In genomic region chr2:29046151-29046550, GRCm38 (mm10) we compare ENCODE assay signal across 17 mouse cellular contexts. TPM values are rescaled to one million over a fixed set of nuclear protein-coding genes. Genes with fewer than 3 reads are reported as not detected.
DNase-seq lines count a peak whose midpoint lies in the region; ATAC-seq lines count a peak whose summit lies in the region.
"Had no signal": no experiment of that assay in that cellular context is flagged by ENCODE, and none has a peak within 500 bp of the region (broad histone marks: within the 10 kb centered on the region; RNA-seq: fewer than 3 reads in every experiment).

No protein-coding gene starts in this region.

- H3K9me3 ChIP-seq in forebrain, embryonic 11.5 days (ENCODE audit: control insufficient read depth, low read length) = no peaks in the 10 kb centered on the region
- H3K9me3 ChIP-seq in forebrain, embryonic 13.5 days (replicated peaks) = no peaks in the 10 kb centered on the region
- no peaks in the 10 kb centered on the region for H3K9me3 ChIP-seq in hindbrain, embryonic 15.5 days
- no peaks in the 10 kb centered on the region for H3K9me3 ChIP-seq in neural tube, embryonic 13.5 days
- H3K9me3 ChIP-seq: heart, embryonic 15.5 days; lung, embryonic 15.5 days had no signal

- peaks cover 9% of the 10 kb centered on the region; the same call in 1 of the 2 replicates for H3K4me1 ChIP-seq in forebrain, embryonic 11.5 days (replicated peaks; ENCODE audit: control insufficient read depth, insufficient read depth, low read length)
- peaks cover 16% of the 10 kb centered on the region for H3K4me1 ChIP-seq in forebrain, embryonic 13.5 days
- H3K4me1 ChIP-seq in hindbrain, embryonic 15.5 days (replicated peaks) = peaks cover 17% of the 10 kb centered on the region
- peaks cover 21% of the 10 kb centered on the region for H3K4me1 ChIP-seq in neural tube, embryonic 13.5 days (replicated peaks)
- H3K4me1 ChIP-seq: heart, embryonic 15.5 days; lung, embryonic 15.5 days had no signal

- H3K27me3 ChIP-seq in forebrain, embryonic 11.5 days (ENCODE audit: control insufficient read depth, insufficient read depth, low read length) = peaks cover 69% of the 10 kb centered on the region
- H3K27me3 ChIP-seq in forebrain, embryonic 13.5 days = peaks cover 94% of the 10 kb centered on the region
- H3K27me3 ChIP-seq in hindbrain, embryonic 15.5 days = peaks cover 32% of the 10 kb centered on the region
- peaks cover 89% of the 10 kb centered on the region for H3K27me3 ChIP-seq in neural tube, embryonic 13.5 days

- DNase-seq in forebrain, embryonic 11.5 days (ENCODE audit: low spot score) = no peak
- peak; percentile 63 for DNase-seq in embryo, embryonic 9.5 days (ENCODE audit: extremely low spot score)
- no peak for DNase-seq in heart, postnatal 4 days
- DNase-seq in cerebellum, postnatal 36 days = no peak
- no peak for DNase-seq in adrenal gland, postnatal 14 days
- DNase-seq: adrenal gland, postnatal 36 days; cerebellum, adult 11-12 months; kidney, postnatal 14 days had no signal

- H3K36me3 ChIP-seq in forebrain, embryonic 11.5 days (ENCODE audit: control insufficient read depth, insufficient read depth, low read length) = no peaks in the 10 kb centered on the region
- no peaks in the 10 kb centered on the region for H3K36me3 ChIP-seq in forebrain, embryonic 13.5 days (ENCODE audit: poor library complexity, severe bottlenecking)
- H3K36me3 ChIP-seq in hindbrain, embryonic 15.5 days = no peaks in the 10 kb centered on the region
- H3K36me3 ChIP-seq in neural tube, embryonic 13.5 days = no peaks in the 10 kb centered on the region
- H3K36me3 ChIP-seq: heart, embryonic 15.5 days; lung, embryonic 15.5 days had no signal

- 5% methylated on average over 16 of the region's 16 CpGs for WGBS in forebrain, embryonic 11.5 days
- 2% methylated on average over 16 of the region's 16 CpGs for WGBS in forebrain, embryonic 13.5 days
- 7% methylated on average over 16 of the region's 16 CpGs for WGBS in hindbrain, embryonic 15.5 days
- WGBS in neural tube, embryonic 13.5 days = 13% methylated on average over 16 of the region's 16 CpGs

- no peak overlapping the region for H3K27ac ChIP-seq in forebrain, embryonic 11.5 days (ENCODE audit: low read depth, low read length)
- no peak overlapping the region for H3K27ac ChIP-seq in forebrain, embryonic 13.5 days
- H3K27ac ChIP-seq in hindbrain, embryonic 15.5 days (replicated peaks) = no peak overlapping the region
- no peak overlapping the region for H3K27ac ChIP-seq in neural tube, embryonic 13.5 days (replicated peaks)
- H3K27ac ChIP-seq: heart, embryonic 15.5 days; left cerebral cortex, adult 2 months; lung, embryonic 15.5 days had no signal

- H3K4me3 ChIP-seq in forebrain, embryonic 11.5 days (ENCODE audit: low read depth, low read length) = no peak overlapping the region
- H3K4me3 ChIP-seq in forebrain, embryonic 13.5 days = no peak overlapping the region
- no peak overlapping the region for H3K4me3 ChIP-seq in hindbrain, embryonic 15.5 days
- no peak overlapping the region for H3K4me3 ChIP-seq in neural tube, embryonic 13.5 days
- H3K4me3 ChIP-seq: heart, embryonic 15.5 days; left cerebral cortex, adult 2 months; lung, embryonic 15.5 days; megakaryocyte, embryonic 14.5 days had no signal

- H3K9ac ChIP-seq in forebrain, embryonic 11.5 days (ENCODE audit: low read length) = no peak overlapping the region
- H3K9ac ChIP-seq in forebrain, embryonic 13.5 days = no peak overlapping the region
- no peak overlapping the region for H3K9ac ChIP-seq in hindbrain, embryonic 15.5 days
- H3K9ac ChIP-seq in neural tube, embryonic 13.5 days = no peak overlapping the region
- H3K9ac ChIP-seq: heart, embryonic 15.5 days; lung, embryonic 15.5 days had no signal

- peak overlapping the region; percentile 16; the same call in 1 of the 2 replicates for H3K4me2 ChIP-seq in forebrain, embryonic 11.5 days (ENCODE audit: low read depth, low read length, severe bottlenecking)
- H3K4me2 ChIP-seq in forebrain, embryonic 13.5 days = no peak overlapping the region
- H3K4me2 ChIP-seq in hindbrain, embryonic 15.5 days = peak overlapping the region; percentile 39
- 0 out of 2 replicates have a peak overlapping the region, but pooled peaks have one; percentile 10 for H3K4me2 ChIP-seq in neural tube, embryonic 13.5 days
- H3K4me2 ChIP-seq: heart, embryonic 15.5 days; lung, embryonic 15.5 days had no signal

- ATAC-seq in forebrain, embryonic 11.5 days (replicated peaks; ENCODE audit: low FRiP score) = no peak
- no peak for ATAC-seq in forebrain, embryonic 13.5 days
- ATAC-seq in hindbrain, embryonic 15.5 days (ENCODE audit: low FRiP score, low read depth) = no peak
- no peak for ATAC-seq in neural tube, embryonic 13.5 days (ENCODE audit: low read depth)
- ATAC-seq: intestine, embryonic 16.5 days had no signal

RNA-seq across cellular contexts. Expression of gene Cfap77, which starts 8.7 kb away (rescaled TPM):
- 0.55 and 0.75 TPM in 2 replicates for polyA plus RNA-seq in forebrain, embryonic 11.5 days (2014; fragmentation: Nextera tagmentation; extraction: Ambion mirVana)
- 0.25 TPM in 2 replicates for polyA plus RNA-seq in forebrain, embryonic 13.5 days (2015; fragmentation: Nextera tagmentation; extraction: Ambion mirVana)
- polyA plus RNA-seq in hindbrain, embryonic 15.5 days (2015; fragmentation: Nextera tagmentation; extraction: Ambion mirVana) = 0.78 and 1.5 TPM in 2 replicates
- not detected in 2 replicates for polyA plus RNA-seq in neural tube, embryonic 13.5 days (2015; fragmentation: Nextera tagmentation; extraction: Ambion mirVana)
- total RNA-seq in heart, postnatal 4 days (2021) = under 1 TPM in 1 of 2 experiments, not detected in 1; 0.27 TPM
- 0.41 and 0.93 TPM in 2 replicates for total RNA-seq in adrenal gland, postnatal 14 days (2021)
- total RNA-seq: liver, adult 2 months had no signal

RNA-seq across cellular contexts. Expression of gene Ttf1, which starts 13.9 kb away (rescaled TPM):
- polyA plus RNA-seq in forebrain, embryonic 11.5 days (2014; fragmentation: Nextera tagmentation; extraction: Ambion mirVana) = 13.6 and 14.7 TPM in 2 replicates
- polyA plus RNA-seq in forebrain, embryonic 13.5 days (2015; fragmentation: Nextera tagmentation; extraction: Ambion mirVana) = 10.2 and 11.1 TPM in 2 replicates
- 6.8 and 7.1 TPM in 2 replicates for polyA plus RNA-seq in hindbrain, embryonic 15.5 days (2015; fragmentation: Nextera tagmentation; extraction: Ambion mirVana)
- 8.3 and 9.4 TPM in 2 replicates for polyA plus RNA-seq in neural tube, embryonic 13.5 days (2015; fragmentation: Nextera tagmentation; extraction: Ambion mirVana)
- total RNA-seq in heart, postnatal 4 days (2021) = 1 to 10 TPM; 6.1 to 6.3 TPM
- 12.0 and 16.3 TPM in 2 replicates for total RNA-seq in adrenal gland, postnatal 14 days (2021)
